Mouse (Mus musculus) megakaryocyte, embryonic 14.5 days (primary cell): ENCODE measurements around the gene Trhr2. TPM values are rescaled to one million over a fixed set of nuclear protein-coding genes. Genes with fewer than 3 reads are reported as not detected.

Experiments
- H3K27me3 ChIP-seq: replicated peaks from 2 replicates; pipeline ENCODE3; 2012; ENCODE audit warnings: inconsistent platforms
- H3K36me3 ChIP-seq: replicated peaks from 2 replicates; pipeline ENCODE3; 2012; ENCODE audit warnings: low read length, inconsistent platforms, mixed read lengths
- H3K4me1 ChIP-seq: 2 replicates; pipeline ENCODE4 v1.6.1; 2012; ENCODE audit warnings: inconsistent platforms
- H3K4me3 ChIP-seq: replicated peaks from 2 replicates; pipeline ENCODE3; 2012; ENCODE audit warnings: moderate library complexity, mild to moderate bottlenecking, inconsistent platforms
- H3K9me3 ChIP-seq: 2 replicates; pipeline ENCODE4 v1.6.1; 2012; ENCODE audit warnings: inconsistent platforms
- FLI1 ChIP-seq: IDR thresholded peaks from 2 replicates; pipeline ENCODE4 v1.6.1; 2012; ENCODE audit warnings: low read length, inconsistent platforms, mixed read lengths
- GATA1 ChIP-seq: IDR thresholded peaks from 3 replicates; pipeline ENCODE4 v1.6.1; 2012; ENCODE audit warnings: mixed read lengths, low read length, inconsistent platforms, borderline replicate concordance
- polyA plus RNA-seq: library from polyadenylated mRNA; stranded (reverse); fragments of >175 nt; gene quantifications from 2 replicates; pipeline ENCODE4 v1.2.3, GENCODE M21; 2012; ENCODE audit warnings: low replicate concordance; ENCODE audit not compliant: insufficient read depth

The Trhr2 gene
- polyA plus RNA-seq, result 1.8 TPM in 1 of 2 replicates, not detected in the other

- Histone ChIP-seq H3K4me1 (peaks cover 74% of the 10 kb centered on the region), H3K27me3 (peaks cover 50% of the 10 kb centered on the region), H3K9me3 (peaks cover 14% of the 10 kb centered on the region), H3K36me3 (peaks cover 9% of the 10 kb centered on the region), H3K4me3 (peak within 1 kb of the TSS; percentile 0)
- no peak for TF ChIP-seq FLI1
- no peak for TF ChIP-seq GATA1
These were observed at the start of gene Trhr2 for GRCm38 (mm10) chr8:122360696-122361416. Trhr2 (minus strand) TSS chr8:122360746.

GRCm38 (mm10) chr8:122407678-122408077 lies 47.1 kb upstream of the Trhr2 start:
- H3K36me3 ChIP-seq, result peaks cover 98% of the 10 kb centered on the region
- H3K27me3 ChIP-seq, result no peaks in the 10 kb centered on the region
- no peaks in the 10 kb centered on the region for H3K9me3 ChIP-seq
- TF ChIP-seq FLI1, result no peak
- no peak for TF ChIP-seq GATA1
- peak overlapping the region; percentile 17 for H3K4me3 ChIP-seq
- peaks cover 93% of the 10 kb centered on the region for H3K4me1 ChIP-seq

DNA sequence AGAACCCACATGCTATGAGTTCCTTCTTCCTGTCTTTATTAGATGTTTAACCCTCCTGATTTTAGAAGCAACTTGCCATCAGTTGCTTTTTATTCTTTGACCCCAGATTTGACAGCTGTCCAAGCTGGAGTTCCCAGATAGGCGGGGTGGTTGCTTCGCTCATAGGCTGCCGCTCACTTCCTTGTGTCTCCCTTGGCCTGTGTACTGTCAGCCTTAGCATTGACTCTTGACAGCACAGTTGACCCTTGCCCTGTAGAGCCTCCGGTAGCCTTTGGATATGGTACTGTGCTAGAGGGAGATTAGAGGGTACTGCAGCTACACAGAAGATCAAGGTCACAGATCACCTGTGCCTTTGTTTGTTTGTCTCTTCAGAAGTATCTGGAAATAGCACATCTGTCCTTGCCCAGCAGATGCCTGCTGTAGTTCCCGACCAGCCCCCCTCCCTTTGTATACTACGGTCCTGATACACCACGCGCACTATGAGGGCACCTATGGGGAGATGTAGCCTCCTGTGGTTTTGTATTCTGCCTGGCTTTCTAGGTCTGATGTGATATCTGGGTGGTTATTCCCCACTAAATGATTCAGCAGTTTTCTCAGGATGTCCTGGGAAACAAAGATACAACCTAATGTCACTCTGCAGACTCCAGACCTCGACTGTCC lies 44.7 kb upstream of the Trhr2 start:
- TF ChIP-seq GATA1 (no peak), FLI1 (no peak)
- Histone ChIP-seq H3K36me3 (peaks cover 98% of the 10 kb centered on the region), H3K4me3 (peak overlapping the region; percentile 80), H3K4me1 (peaks cover 99% of the 10 kb centered on the region), H3K9me3 (no peaks in the 10 kb centered on the region), H3K27me3 (no peaks in the 10 kb centered on the region)

DNA sequence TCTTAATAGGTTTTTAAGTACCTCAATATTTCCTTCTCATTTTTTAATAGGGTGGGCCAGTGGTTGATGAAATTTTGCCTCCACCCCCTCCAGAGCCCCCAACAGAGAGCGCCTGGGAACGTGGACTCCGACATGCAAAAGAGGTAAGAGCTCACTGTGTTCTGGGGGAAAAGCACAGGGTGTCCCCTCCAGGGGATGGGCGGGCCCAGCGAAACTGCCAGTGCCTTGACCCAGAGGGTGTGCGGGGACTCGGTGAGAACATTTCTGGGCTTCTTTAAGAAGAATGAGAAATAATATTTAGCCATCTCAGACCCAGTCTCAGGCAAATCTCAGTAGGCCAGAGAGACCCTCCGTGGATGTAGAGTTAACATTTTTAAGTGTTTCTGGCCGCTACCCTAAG lies 37.6 kb upstream of the Trhr2 start:
- H3K9me3 ChIP-seq, result no peaks in the 10 kb centered on the region
- no peak for TF ChIP-seq FLI1
- no peak for TF ChIP-seq GATA1
- H3K36me3 ChIP-seq, result peaks cover 100% of the 10 kb centered on the region
- no peaks in the 10 kb centered on the region for H3K27me3 ChIP-seq
- peaks cover 37% of the 10 kb centered on the region for H3K4me1 ChIP-seq
- H3K4me3 ChIP-seq, result no peak overlapping the region

DNA sequence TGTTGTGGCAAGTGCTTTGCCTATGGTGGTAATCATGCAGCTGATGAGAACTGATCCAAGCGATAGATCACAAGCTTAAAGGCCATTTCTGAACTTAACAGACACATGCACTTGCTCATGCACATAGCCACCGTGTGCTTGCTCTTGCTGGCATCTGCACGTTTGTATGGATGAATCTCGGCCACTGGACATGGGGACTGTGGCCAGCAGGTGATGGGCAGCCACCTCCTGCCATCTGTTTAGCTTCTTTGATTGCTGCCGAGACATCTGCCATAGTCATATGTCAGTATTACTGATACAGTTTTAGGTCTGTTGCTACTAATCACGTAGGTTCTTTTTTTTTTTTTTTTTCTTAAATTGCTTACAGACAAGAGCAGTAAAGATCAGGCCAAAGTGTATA lies 34.7 kb upstream of the Trhr2 start:
- TF ChIP-seq GATA1, result no peak
- TF ChIP-seq FLI1, result no peak
- Histone ChIP-seq H3K27me3 (no peaks in the 10 kb centered on the region), H3K4me3 (no peak overlapping the region), H3K36me3 (peaks cover 99% of the 10 kb centered on the region), H3K9me3 (no peaks in the 10 kb centered on the region), H3K4me1 (peaks cover 29% of the 10 kb centered on the region)

DNA sequence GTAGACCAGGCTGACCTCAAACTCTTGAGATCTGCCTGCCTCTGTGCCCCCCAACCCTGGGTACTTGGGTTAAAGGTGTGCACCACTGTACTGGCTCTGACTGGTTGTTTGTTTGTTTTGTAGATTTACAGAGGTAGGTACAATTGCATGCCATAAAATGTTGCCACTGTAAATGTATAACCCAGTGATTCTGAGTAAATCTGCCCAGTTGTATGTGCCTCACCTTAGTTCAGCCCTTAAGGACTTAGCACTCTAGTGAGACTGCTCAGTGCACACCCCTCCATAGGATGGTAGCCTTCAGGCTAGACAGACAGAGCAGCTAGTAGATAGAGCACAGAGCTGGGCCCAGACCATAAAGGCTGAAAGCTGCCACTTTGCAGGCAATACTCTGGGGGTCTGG lies 33.2 kb upstream of the Trhr2 start:
- no peak for TF ChIP-seq GATA1
- no peak for TF ChIP-seq FLI1
- H3K36me3 ChIP-seq, result peaks cover 97% of the 10 kb centered on the region
- H3K4me3 ChIP-seq, result no peak overlapping the region
- peaks cover 5% of the 10 kb centered on the region for H3K9me3 ChIP-seq
- no peaks in the 10 kb centered on the region for H3K27me3 ChIP-seq
- peaks cover 29% of the 10 kb centered on the region for H3K4me1 ChIP-seq

GRCm38 (mm10) chr8:122390758-122391157 lies 30.2 kb upstream of the Trhr2 start:
- H3K27me3 ChIP-seq, result no peaks in the 10 kb centered on the region
- TF ChIP-seq FLI1 (no peak), GATA1 (no peak)
- peaks cover 97% of the 10 kb centered on the region for H3K36me3 ChIP-seq
- peaks cover 11% of the 10 kb centered on the region for H3K9me3 ChIP-seq
- no peak overlapping the region for H3K4me3 ChIP-seq
- H3K4me1 ChIP-seq, result peaks cover 52% of the 10 kb centered on the region

DNA sequence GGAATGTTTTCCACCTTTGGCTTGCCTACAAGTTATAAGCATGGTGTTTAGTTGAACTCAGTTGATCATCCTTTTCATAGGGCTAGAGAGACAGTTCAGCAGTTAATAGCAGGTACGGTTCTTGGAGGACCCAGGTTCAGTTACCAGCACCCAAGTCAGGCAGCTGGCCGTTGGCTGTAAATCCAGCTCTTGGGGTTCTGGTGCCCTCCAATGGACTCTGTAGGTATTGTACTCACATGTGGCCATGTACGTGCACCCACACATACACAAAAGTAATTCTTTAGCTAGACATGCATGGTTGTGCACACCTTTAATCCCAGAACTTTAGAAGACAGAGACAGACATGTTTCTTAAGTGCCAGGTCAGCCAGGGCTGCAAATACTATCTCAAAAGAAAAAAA lies 28.8 kb upstream of the Trhr2 start:
- peaks cover 11% of the 10 kb centered on the region for H3K9me3 ChIP-seq
- H3K4me1 ChIP-seq, result peaks cover 56% of the 10 kb centered on the region
- no peak overlapping the region for H3K4me3 ChIP-seq
- H3K27me3 ChIP-seq, result no peaks in the 10 kb centered on the region
- H3K36me3 ChIP-seq, result peaks cover 97% of the 10 kb centered on the region
- no peak for TF ChIP-seq GATA1
- no peak for TF ChIP-seq FLI1

- H3K4me3 ChIP-seq, result no peak overlapping the region
- no peak for TF ChIP-seq FLI1
- no peak for TF ChIP-seq GATA1
- H3K36me3 ChIP-seq, result peaks cover 96% of the 10 kb centered on the region
- no peaks in the 10 kb centered on the region for H3K27me3 ChIP-seq
- H3K9me3 ChIP-seq, result no peaks in the 10 kb centered on the region
- H3K4me1 ChIP-seq, result peaks cover 70% of the 10 kb centered on the region
These were observed 22.5 kb upstream of the Trhr2 start for GRCm38 (mm10) chr8:122383039-122383438.
